Mouse (Mus musculus): Measurements from ENCODE around the gene Eef1a2. TPM values are rescaled to one million over a fixed set of nuclear protein-coding genes. Genes with fewer than 3 reads are reported as not detected.

The Eef1a2 gene
- polyA plus RNA-seq, 1 experiment from 2014 or later: 24.4 TPM

- Histone ChIP-seq H3K36me3 (ENCODE audit: control insufficient read depth, insufficient read depth, low read length) (peaks cover 17% of the 10 kb centered on the region), H3K4me2 (ENCODE audit: low read depth, low read length) (peak overlapping the region; percentile 14; the same call in 1 of the 2 replicates), H3K9me3 (ENCODE audit: control insufficient read depth, low read length) (no peaks in the 10 kb centered on the region), H3K9ac (replicated peaks; ENCODE audit: low read depth, low read length) (no peak overlapping the region), H3K4me3 (ENCODE audit: low read depth, low read length) (no peak overlapping the region), H3K27ac (ENCODE audit: low read depth, low read length) (no peak overlapping the region), H3K4me1 (ENCODE audit: control insufficient read depth, insufficient read depth, low read length) (peaks cover 8% of the 10 kb centered on the region; the same call in 1 of the 2 replicates), H3K27me3 (ENCODE audit: control insufficient read depth, insufficient read depth, low read length) (peaks cover 8% of the 10 kb centered on the region)
- 87% methylated on average over 3 of the region's 3 CpGs for WGBS
- ATAC-seq (ENCODE audit: low read depth): no peak
Observed at GRCm38 (mm10) chr2:181154361-181154760, 2.5 kb downstream of the Eef1a2 start.

- H3K9ac ChIP-seq (replicated peaks; ENCODE audit: low read depth, low read length): no peak overlapping the region
- 4% methylated on average over 1 of the region's 1 CpGs for WGBS
- H3K27ac ChIP-seq (ENCODE audit: low read depth, low read length): no peak overlapping the region
- peaks cover 5% of the 10 kb centered on the region; the same call in 1 of the 2 replicates for H3K4me1 ChIP-seq (ENCODE audit: control insufficient read depth, insufficient read depth, low read length)
- H3K9me3 ChIP-seq (ENCODE audit: control insufficient read depth, low read length): no peaks in the 10 kb centered on the region
- peaks cover 8% of the 10 kb centered on the region for H3K27me3 ChIP-seq (ENCODE audit: control insufficient read depth, insufficient read depth, low read length)
- no peak overlapping the region for H3K4me2 ChIP-seq (ENCODE audit: low read depth, low read length)
- no peak overlapping the region for H3K4me3 ChIP-seq (ENCODE audit: low read depth, low read length)
- H3K36me3 ChIP-seq (ENCODE audit: control insufficient read depth, insufficient read depth, low read length): peaks cover 17% of the 10 kb centered on the region
- no peak for ATAC-seq (ENCODE audit: low read depth)
Observed at GRCm38 (mm10) chr2:181153837-181154236, 3.0 kb downstream of the Eef1a2 start.

- Histone ChIP-seq H3K4me1 (ENCODE audit: control insufficient read depth, insufficient read depth, low read length) (peaks cover 5% of the 10 kb centered on the region; the same call in 1 of the 2 replicates), H3K9ac (replicated peaks; ENCODE audit: low read depth, low read length) (no peak overlapping the region), H3K4me2 (ENCODE audit: low read depth, low read length) (no peak overlapping the region), H3K36me3 (ENCODE audit: control insufficient read depth, insufficient read depth, low read length) (peaks cover 20% of the 10 kb centered on the region), H3K9me3 (ENCODE audit: control insufficient read depth, low read length) (no peaks in the 10 kb centered on the region), H3K27ac (ENCODE audit: low read depth, low read length) (no peak overlapping the region), H3K27me3 (ENCODE audit: control insufficient read depth, insufficient read depth, low read length) (peaks cover 8% of the 10 kb centered on the region), H3K4me3 (ENCODE audit: low read depth, low read length) (no peak overlapping the region)
- no peak for ATAC-seq (ENCODE audit: low read depth)
- 91% methylated on average over 1 of the region's 1 CpGs for WGBS
Observed at GRCm38 (mm10) chr2:181153131-181153530, 3.7 kb downstream of the Eef1a2 start.

GRCm38 (mm10) chr2:181152701-181153100, 4.1 kb downstream of the Eef1a2 start:
- no peak overlapping the region for H3K9ac ChIP-seq (replicated peaks; ENCODE audit: low read depth, low read length)
- H3K9me3 ChIP-seq (ENCODE audit: control insufficient read depth, low read length): no peaks in the 10 kb centered on the region
- no peak overlapping the region for H3K4me3 ChIP-seq (ENCODE audit: low read depth, low read length)
- no peak overlapping the region for H3K27ac ChIP-seq (ENCODE audit: low read depth, low read length)
- no peak overlapping the region for H3K4me2 ChIP-seq (ENCODE audit: low read depth, low read length)
- peaks cover 20% of the 10 kb centered on the region for H3K36me3 ChIP-seq (ENCODE audit: control insufficient read depth, insufficient read depth, low read length)
- H3K4me1 ChIP-seq (ENCODE audit: control insufficient read depth, insufficient read depth, low read length): peaks cover 9% of the 10 kb centered on the region; the same call in 1 of the 2 replicates
- H3K27me3 ChIP-seq (ENCODE audit: control insufficient read depth, insufficient read depth, low read length): peaks cover 8% of the 10 kb centered on the region
- WGBS: 97% methylated on average over 17 of the region's 17 CpGs
- ATAC-seq (ENCODE audit: low read depth): no peak

- peaks cover 24% of the 10 kb centered on the region for H3K36me3 ChIP-seq (ENCODE audit: control insufficient read depth, insufficient read depth, low read length)
- no peak for ATAC-seq (ENCODE audit: low read depth)
- H3K4me1 ChIP-seq (ENCODE audit: control insufficient read depth, insufficient read depth, low read length): peaks cover 7% of the 10 kb centered on the region; the same call in 1 of the 2 replicates
- peaks cover 4% of the 10 kb centered on the region; the same call in 1 of the 2 replicates for H3K27me3 ChIP-seq (ENCODE audit: control insufficient read depth, insufficient read depth, low read length)
- H3K9me3 ChIP-seq (ENCODE audit: control insufficient read depth, low read length): no peaks in the 10 kb centered on the region
- H3K4me2 ChIP-seq (ENCODE audit: low read depth, low read length): no peak overlapping the region
- H3K9ac ChIP-seq (replicated peaks; ENCODE audit: low read depth, low read length): no peak overlapping the region
- WGBS: 75% methylated on average over 6 of the region's 6 CpGs
- H3K27ac ChIP-seq (ENCODE audit: low read depth, low read length): no peak overlapping the region
- H3K4me3 ChIP-seq (ENCODE audit: low read depth, low read length): no peak overlapping the region
Observed at GRCm38 (mm10) chr2:181150281-181150680, 6.5 kb downstream of the Eef1a2 start.

- Histone ChIP-seq H3K36me3 (ENCODE audit: control insufficient read depth, insufficient read depth, low read length) (peaks cover 24% of the 10 kb centered on the region), H3K9ac (replicated peaks; ENCODE audit: low read depth, low read length) (no peak overlapping the region), H3K4me2 (ENCODE audit: low read depth, low read length) (peak overlapping the region; percentile 64), H3K27me3 (ENCODE audit: control insufficient read depth, insufficient read depth, low read length) (peaks cover 4% of the 10 kb centered on the region; the same call in 1 of the 2 replicates), H3K27ac (ENCODE audit: low read depth, low read length) (no peak overlapping the region), H3K9me3 (ENCODE audit: control insufficient read depth, low read length) (no peaks in the 10 kb centered on the region), H3K4me1 (ENCODE audit: control insufficient read depth, insufficient read depth, low read length) (peaks cover 4% of the 10 kb centered on the region; the same call in 1 of the 2 replicates), H3K4me3 (ENCODE audit: low read depth, low read length) (peak overlapping the region; percentile 32; the same call in 1 of the 2 replicates)
- 20% methylated on average over 30 of the region's 31 CpGs for WGBS
- no peak for ATAC-seq (ENCODE audit: low read depth)
Observed at GRCm38 (mm10) chr2:181148318-181148955, 8.4 kb downstream of the Eef1a2 start.

- Histone ChIP-seq H3K36me3 (ENCODE audit: control insufficient read depth, insufficient read depth, low read length) (peaks cover 18% of the 10 kb centered on the region), H3K27me3 (ENCODE audit: control insufficient read depth, insufficient read depth, low read length) (peaks cover 4% of the 10 kb centered on the region; the same call in 1 of the 2 replicates), H3K4me3 (ENCODE audit: low read depth, low read length) (peak overlapping the region; percentile 32), H3K9me3 (ENCODE audit: control insufficient read depth, low read length) (no peaks in the 10 kb centered on the region), H3K4me2 (ENCODE audit: low read depth, low read length) (peak overlapping the region; percentile 64), H3K27ac (ENCODE audit: low read depth, low read length) (no peak overlapping the region), H3K9ac (replicated peaks; ENCODE audit: low read depth, low read length) (0 out of 2 replicates have a peak overlapping the region, but pooled peaks have one; percentile 35), H3K4me1 (ENCODE audit: control insufficient read depth, insufficient read depth, low read length) (peaks cover 4% of the 10 kb centered on the region; the same call in 1 of the 2 replicates)
- WGBS: 2% methylated on average over 56 of the region's 61 CpGs
- 0 out of 2 replicates have a peak, but pooled peaks have one; percentile 28 for ATAC-seq (ENCODE audit: low read depth)
Observed at GRCm38 (mm10) chr2:181147546-181148317, 9.1 kb downstream of the Eef1a2 start.

GRCm38 (mm10) chr2:181146976-181147545, 9.8 kb downstream of the Eef1a2 start:
- H3K4me3 ChIP-seq (ENCODE audit: low read depth, low read length): peak overlapping the region; percentile 32
- no peak overlapping the region for H3K9ac ChIP-seq (replicated peaks; ENCODE audit: low read depth, low read length)
- H3K4me2 ChIP-seq (ENCODE audit: low read depth, low read length): peak overlapping the region; percentile 64; the same call in 1 of the 2 replicates
- peaks cover 4% of the 10 kb centered on the region; the same call in 1 of the 2 replicates for H3K4me1 ChIP-seq (ENCODE audit: control insufficient read depth, insufficient read depth, low read length)
- no peak overlapping the region for H3K27ac ChIP-seq (ENCODE audit: low read depth, low read length)
- 0 out of 2 replicates have a peak, but pooled peaks have one; percentile 3 for ATAC-seq (ENCODE audit: low read depth)
- H3K36me3 ChIP-seq (ENCODE audit: control insufficient read depth, insufficient read depth, low read length): peaks cover 18% of the 10 kb centered on the region
- no peaks in the 10 kb centered on the region for H3K9me3 ChIP-seq (ENCODE audit: control insufficient read depth, low read length)
- 60% methylated on average over 4 of the region's 4 CpGs for WGBS
- H3K27me3 ChIP-seq (ENCODE audit: control insufficient read depth, insufficient read depth, low read length): peaks cover 4% of the 10 kb centered on the region; the same call in 1 of the 2 replicates
